Mouse (Mus musculus): Measurements from ENCODE around the gene Snap47. TPM values are rescaled to one million over a fixed set of nuclear protein-coding genes. Genes with fewer than 3 reads are reported as not detected.

Snap47 gene
- polyA plus RNA-seq, 1 experiment from 2014 or later = 98.8 TPM

Other genes starting within 250 kb of the Snap47 start
- gene Mrpl55, start 248.7 kb downstream of the Snap47 start, polyA plus RNA-seq (2014; fragmentation: Nextera tagmentation; extraction: Ambion mirVana) = 131 and 133 TPM in 2 replicates
- 20.0 and 22.1 TPM in 2 replicates for gene 2310033P09Rik, start 242.9 kb downstream of the Snap47 start, polyA plus RNA-seq (2014; fragmentation: Nextera tagmentation; extraction: Ambion mirVana)
- 556 and 557 TPM in 2 replicates for gene Arf1, start 222.9 kb downstream of the Snap47 start, polyA plus RNA-seq (2014; fragmentation: Nextera tagmentation; extraction: Ambion mirVana)
- gene Wnt3a, start 160.4 kb downstream of the Snap47 start, polyA plus RNA-seq (2014; fragmentation: Nextera tagmentation; extraction: Ambion mirVana) = not detected in 2 replicates
- gene Wnt9a, start 144.3 kb downstream of the Snap47 start, polyA plus RNA-seq (2014; fragmentation: Nextera tagmentation; extraction: Ambion mirVana) = 0.97 and 1.2 TPM in 2 replicates
- not detected in 2 replicates for gene Prss38, start 75.5 kb downstream of the Snap47 start, polyA plus RNA-seq (2014; fragmentation: Nextera tagmentation; extraction: Ambion mirVana)
- 10.8 and 11.4 TPM in 2 replicates for gene Jmjd4, start 1.1 kb downstream of the Snap47 start, polyA plus RNA-seq (2014; fragmentation: Nextera tagmentation; extraction: Ambion mirVana)
- 7.6 and 7.9 TPM in 2 replicates for gene Zfp867, start 21.3 kb upstream of the Snap47 start, polyA plus RNA-seq (2014; fragmentation: Nextera tagmentation; extraction: Ambion mirVana)
- gene Zkscan17, start 75.6 kb upstream of the Snap47 start, polyA plus RNA-seq (2014; fragmentation: Nextera tagmentation; extraction: Ambion mirVana) = 12.0 and 13.4 TPM in 2 replicates
- 0.11 TPM in 2 replicates for gene Nlrp3, start 90.4 kb upstream of the Snap47 start, polyA plus RNA-seq (2014; fragmentation: Nextera tagmentation; extraction: Ambion mirVana)
- gene Olfr222, start 125.0 kb upstream of the Snap47 start, polyA plus RNA-seq (2014; fragmentation: Nextera tagmentation; extraction: Ambion mirVana) = not detected in 2 replicates
- not detected in 2 replicates for gene Olfr223, start 142.1 kb upstream of the Snap47 start, polyA plus RNA-seq (2014; fragmentation: Nextera tagmentation; extraction: Ambion mirVana)
- 64.7 and 68.7 TPM in 2 replicates for gene Mprip, start 210.1 kb upstream of the Snap47 start, polyA plus RNA-seq (2014; fragmentation: Nextera tagmentation; extraction: Ambion mirVana)

Data from heart, embryonic 14.5 days (tissue).